Mouse (Mus musculus): Measurements from ENCODE around the gene Ppp2r2d.

DNA sequence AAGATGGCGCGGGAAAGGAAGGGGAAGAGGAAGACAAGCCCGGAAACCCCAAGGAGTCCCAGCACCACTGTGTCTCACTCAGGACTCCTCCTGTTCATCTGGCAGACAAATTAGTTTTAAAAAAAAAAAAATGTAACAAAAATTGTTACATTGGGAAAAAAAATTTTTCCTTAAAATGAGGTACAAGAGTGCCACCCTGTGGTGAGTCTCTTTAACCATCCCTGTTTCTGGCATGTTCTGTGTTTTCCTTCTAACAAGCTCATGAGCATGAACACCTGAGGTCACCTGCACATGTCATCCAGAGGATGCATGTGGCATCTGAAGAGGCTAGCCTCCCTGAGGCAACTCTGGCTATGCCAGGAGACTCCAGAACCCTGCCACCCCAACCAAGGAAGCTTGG, 10.9 kb upstream of the Ppp2r2d start:
- TF ChIP-seq CTCF (IDR thresholded peaks at IDR 0.05; ENCODE audit: low read depth, low read length) (no peak), POLR2A (IDR thresholded peaks at IDR 0.05; ENCODE audit: borderline replicate concordance, low read depth, low read length) (no peak)
